Mouse (Mus musculus) C2C12 (cell line): Measurements from ENCODE around the gene Txlnb. TPM values are rescaled to one million over a fixed set of nuclear protein-coding genes. Genes with fewer than 3 reads are reported as not detected.

Experiments used
- H3K27me3 ChIP-seq: one replicate; pipeline ENCODE4 v1.6.1; 2011; ENCODE audit not compliant: control insufficient read depth, insufficient read depth, insufficient read length
- H3K36me3 ChIP-seq: one replicate; pipeline ENCODE4 v1.6.1; 2011; ENCODE audit not compliant: control insufficient read depth, insufficient read depth
- H3K4me3 ChIP-seq: one replicate; pipeline ENCODE4 v1.5.1; 2011; ENCODE audit warnings: mild to moderate bottlenecking, control low read depth; ENCODE audit not compliant: poor library complexity, insufficient read depth, severe bottlenecking
- H3K79me2 ChIP-seq: one replicate; pipeline ENCODE4 v1.6.1; 2011; ENCODE audit not compliant: control insufficient read depth, insufficient read depth
- H3K79me3 ChIP-seq: one replicate; pipeline ENCODE4 v1.6.1; 2011; ENCODE audit warnings: low read depth, control low read depth
- H3ac ChIP-seq: one replicate; pipeline ENCODE3; 2011; ENCODE audit warnings: low read depth; ENCODE audit not compliant: control insufficient read depth, insufficient read length
- CEBPB ChIP-seq: IDR thresholded peaks from one replicate; pipeline ENCODE4 v1.6.1; 2011; ENCODE audit warnings: low read depth, mild to moderate bottlenecking, control low read depth, moderate library complexity
- CTCF ChIP-seq: IDR thresholded peaks from one replicate; pipeline ENCODE4 v1.5.1; 2011; ENCODE audit not compliant: control insufficient read depth, insufficient read depth, insufficient read length
- FOSL1 ChIP-seq: IDR thresholded peaks from one replicate; pipeline ENCODE4 v1.8.0; 2011; ENCODE audit warnings: mild to moderate bottlenecking, low read length; ENCODE audit not compliant: poor library complexity, insufficient read depth, severe bottlenecking
- MAX ChIP-seq: IDR thresholded peaks from one replicate; pipeline ENCODE4 v1.6.1; 2011; ENCODE audit warnings: mild to moderate bottlenecking, control low read depth
- MYOD1 ChIP-seq: IDR thresholded peaks from one replicate; pipeline ENCODE4 v1.6.1; 2011; ENCODE audit warnings: low read depth; ENCODE audit not compliant: control insufficient read depth, insufficient read length
- MYOG ChIP-seq: IDR thresholded peaks from one replicate; pipeline ENCODE4 v1.6.1; 2011; ENCODE audit not compliant: control insufficient read depth, insufficient read length; ENCODE audit errors: extremely low read depth
- USF1 ChIP-seq: IDR thresholded peaks from one replicate; pipeline ENCODE4 v1.6.1; 2011; ENCODE audit warnings: low read depth, mild to moderate bottlenecking, control low read depth, moderate library complexity
- long read RNA-seq, 2 experiments: library from polyadenylated mRNA; unstranded; transcript quantifications; one replicate each; pipeline ENCODE4 v2.0.0; 2019 to 2020
- polyA plus RNA-seq: library from polyadenylated mRNA; unstranded; fragments of >200 nt; fragmentation: generic; extraction: Trizol; gene quantifications from one replicate; pipeline ENCODE4 v1.2.1, GENCODE M21; 2012; ENCODE audit warnings: missing spikeins

Txlnb gene
- polyA plus RNA-seq, result 0.07 TPM
- long read RNA-seq, experiment 1, partial matches to known transcripts, result 1 of 1 reads
- long read RNA-seq, experiment 1, other reads (novel, unspliced or antisense), result 0 of 1 reads
- long read RNA-seq, experiment 2, full-length matches to known transcripts, result 1 of 1 reads
- long read RNA-seq, experiment 2, partial matches to known transcripts, result 0 of 1 reads
- long read RNA-seq, experiment 2, other reads (novel, unspliced or antisense), result 0 of 1 reads

DNA sequence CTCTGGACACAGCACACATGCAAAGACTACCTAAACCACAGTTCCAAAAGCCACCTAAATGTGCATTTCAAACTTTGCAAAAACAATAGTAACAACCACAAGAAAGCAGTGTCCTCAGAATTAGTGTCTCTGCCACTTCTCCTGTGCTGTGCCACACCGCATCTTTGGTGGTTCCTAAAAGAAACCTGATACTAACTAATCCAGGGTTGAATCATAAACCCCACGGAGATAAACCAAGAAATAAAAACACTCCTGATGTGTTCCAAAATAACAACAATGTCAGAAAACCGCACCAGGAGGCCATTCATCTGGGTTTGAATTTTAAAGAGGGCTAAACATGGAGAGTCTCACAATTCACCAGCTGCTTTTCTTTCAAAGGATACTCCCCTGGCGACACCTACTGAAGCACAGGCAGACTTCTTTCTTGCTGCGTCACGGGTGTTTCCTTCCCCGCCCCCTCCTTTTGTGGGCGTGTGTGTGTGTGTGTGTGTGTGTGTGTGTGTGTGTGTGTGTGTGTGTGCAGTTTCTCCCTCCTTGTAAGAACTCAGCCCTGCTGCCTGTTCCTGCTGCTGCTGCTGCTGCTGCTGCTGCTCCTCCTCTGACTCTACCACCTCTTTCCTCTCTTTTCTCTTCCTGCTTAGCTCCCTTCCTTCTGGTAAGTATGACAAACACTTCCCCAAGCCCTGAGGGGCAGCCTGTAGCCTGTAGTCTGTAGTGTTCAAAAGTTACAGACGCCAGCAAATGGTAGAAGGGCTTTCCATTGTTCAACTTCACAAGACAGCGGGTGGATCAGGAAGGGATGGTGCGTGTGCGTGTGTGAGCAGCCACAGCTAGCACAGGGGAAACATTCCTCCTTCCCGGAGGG lies at the start of gene Txlnb:
Gene Txlnb (plus strand): TSS at position 460 of the 865 bp plus-strand sequence.
- Histone ChIP-seq H3K27me3 (no peaks in the 10 kb centered on the region), H3K79me3 (no peaks in the 10 kb centered on the region), H3ac (peak within 1 kb of the TSS; percentile 10), H3K4me3 (no peak within 1 kb of the TSS), H3K36me3 (no peaks in the 10 kb centered on the region), H3K79me2 (no peaks in the 10 kb centered on the region)
- TF ChIP-seq MYOG (no peak), USF1 (no peak), MAX (no peak), FOSL1 (peak; percentile 22)

DNA sequence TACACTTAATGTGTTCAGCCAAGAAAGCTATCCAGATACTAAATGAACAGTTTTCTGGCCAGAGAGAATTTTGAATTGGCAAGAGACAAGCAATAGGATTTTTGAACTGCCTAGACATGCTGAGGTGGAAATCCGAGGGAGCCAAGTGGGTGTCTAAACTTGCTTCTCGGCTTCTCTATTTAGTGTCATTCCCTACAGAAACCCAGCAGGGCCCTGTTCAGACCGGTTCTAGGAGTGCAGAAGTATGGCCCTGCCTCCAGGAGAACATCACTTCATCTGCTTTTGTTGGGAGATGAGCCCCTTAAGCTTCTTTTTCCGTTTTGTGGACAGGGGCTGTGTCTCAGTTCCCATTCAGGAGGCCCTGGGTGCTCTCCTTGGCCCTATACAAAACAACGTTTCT lies 43.5 kb upstream of the Txlnb start:
- Histone ChIP-seq H3K27me3 (no peaks in the 10 kb centered on the region), H3K4me3 (no peak overlapping the region), H3K79me3 (no peaks in the 10 kb centered on the region), H3K79me2 (no peaks in the 10 kb centered on the region), H3ac (no peak overlapping the region), H3K36me3 (no peaks in the 10 kb centered on the region)
- TF ChIP-seq MAX, result no peak
- TF ChIP-seq FOSL1, result no peak
- no peak for TF ChIP-seq CTCF
- TF ChIP-seq MYOG, result no peak
- TF ChIP-seq MYOD1, result no peak
- no peak for TF ChIP-seq CEBPB
- no peak for TF ChIP-seq USF1

DNA sequence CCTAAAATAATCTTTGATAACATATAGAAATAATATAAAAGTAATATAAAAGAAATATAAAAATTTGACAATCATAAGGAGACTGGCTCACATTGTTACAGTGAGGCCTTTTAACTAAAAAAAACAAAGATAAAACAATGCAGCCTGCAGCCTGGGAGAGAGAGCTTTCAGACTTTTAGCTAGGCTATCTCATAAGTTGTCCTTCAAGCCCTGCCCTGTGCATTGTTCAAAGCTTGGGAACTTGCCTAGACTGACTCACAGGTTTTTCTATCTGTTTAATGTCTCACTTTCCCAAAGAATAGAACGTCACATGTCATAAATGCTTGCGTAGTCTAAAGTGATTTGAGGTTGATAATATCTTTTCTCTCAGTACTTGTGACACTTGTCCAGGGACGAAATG lies 36.3 kb upstream of the Txlnb start:
- no peak for TF ChIP-seq MAX
- TF ChIP-seq MYOD1, result no peak
- no peak for TF ChIP-seq CEBPB
- TF ChIP-seq FOSL1, result no peak
- no peak for TF ChIP-seq MYOG
- H3K79me2 ChIP-seq, result no peaks in the 10 kb centered on the region
- no peaks in the 10 kb centered on the region for H3K79me3 ChIP-seq
- H3K27me3 ChIP-seq, result no peaks in the 10 kb centered on the region
- H3K4me3 ChIP-seq, result no peak overlapping the region
- H3K36me3 ChIP-seq, result no peaks in the 10 kb centered on the region
- H3ac ChIP-seq, result no peak overlapping the region

DNA sequence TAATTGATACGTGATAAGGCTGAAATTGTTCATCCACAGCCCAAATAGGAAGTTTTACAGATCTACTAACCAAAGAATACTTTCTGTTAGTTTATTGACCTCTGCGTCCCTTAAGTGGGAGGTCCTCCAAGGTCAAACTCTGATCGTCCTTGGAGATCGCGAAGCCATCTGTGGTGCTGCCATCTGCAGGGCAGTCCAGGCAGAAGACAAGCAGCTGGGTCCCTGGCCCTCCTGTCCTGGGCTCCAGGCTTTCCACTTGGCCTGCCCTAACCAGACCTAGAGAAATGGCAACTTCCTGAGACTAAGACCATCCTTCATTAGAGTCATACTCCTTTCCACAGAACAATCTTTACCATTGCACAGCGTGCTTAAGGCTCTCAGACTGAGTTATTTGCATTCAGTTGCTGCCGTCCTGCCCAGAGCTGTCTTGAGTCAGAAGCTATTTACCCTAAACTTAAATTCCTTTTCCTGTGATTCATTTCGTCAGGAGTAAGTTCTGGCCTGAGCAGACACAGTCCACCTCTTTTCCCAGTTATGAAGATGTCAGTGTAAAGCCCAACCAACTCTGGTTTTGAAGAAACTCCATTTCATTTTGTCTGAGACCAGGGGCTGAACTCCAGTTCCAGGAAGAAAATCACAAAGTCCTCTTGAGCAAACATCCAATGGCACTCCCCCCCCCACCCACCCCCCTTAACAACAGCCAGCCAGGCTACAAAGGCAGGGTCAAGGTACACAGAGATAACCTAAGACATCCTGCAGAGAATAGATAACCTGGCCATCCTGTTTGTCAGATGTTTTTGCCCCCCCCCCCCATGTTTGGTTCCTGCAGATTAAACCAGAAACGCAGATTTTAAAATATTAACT lies 35.0 kb upstream of the Txlnb start:
- TF ChIP-seq CTCF, result no peak
- TF ChIP-seq USF1, result no peak
- no peak for TF ChIP-seq MYOD1
- no peaks in the 10 kb centered on the region for H3K79me3 ChIP-seq
- no peaks in the 10 kb centered on the region for H3K79me2 ChIP-seq
- no peak overlapping the region for H3ac ChIP-seq
- no peaks in the 10 kb centered on the region for H3K27me3 ChIP-seq
- H3K4me3 ChIP-seq, result no peak overlapping the region
- H3K36me3 ChIP-seq, result no peaks in the 10 kb centered on the region

DNA sequence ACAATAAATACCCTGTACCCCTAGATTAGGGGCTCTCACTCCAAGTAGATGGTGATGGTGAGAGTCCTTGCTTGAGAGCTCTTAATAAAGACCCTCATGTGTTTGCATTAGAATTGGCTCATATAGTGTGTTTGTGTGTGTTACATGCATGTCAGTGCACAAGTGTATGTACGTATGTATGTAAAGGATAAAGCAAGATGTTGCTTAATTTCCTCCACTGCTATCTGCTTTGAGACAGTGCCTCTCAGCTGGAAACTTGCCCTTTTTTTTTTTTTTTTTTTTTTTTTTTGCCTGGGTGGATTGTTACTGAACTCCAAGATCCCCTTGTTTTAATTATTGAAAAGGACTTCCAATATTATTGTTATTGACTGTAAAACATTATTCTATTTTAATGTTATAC lies 34.4 kb upstream of the Txlnb start:
- H3K27me3 ChIP-seq, result no peaks in the 10 kb centered on the region
- H3K79me3 ChIP-seq, result no peaks in the 10 kb centered on the region
- no peaks in the 10 kb centered on the region for H3K36me3 ChIP-seq
- H3ac ChIP-seq, result no peak overlapping the region
- no peaks in the 10 kb centered on the region for H3K79me2 ChIP-seq
- H3K4me3 ChIP-seq, result no peak overlapping the region
- no peak for TF ChIP-seq CEBPB
- no peak for TF ChIP-seq MYOD1
- TF ChIP-seq USF1, result no peak
- TF ChIP-seq MAX, result no peak
- TF ChIP-seq CTCF, result no peak
- TF ChIP-seq MYOG, result no peak
- TF ChIP-seq FOSL1, result no peak
